ENCODE assay signal across 8 mouse cellular contexts in the genomic region with DNA sequence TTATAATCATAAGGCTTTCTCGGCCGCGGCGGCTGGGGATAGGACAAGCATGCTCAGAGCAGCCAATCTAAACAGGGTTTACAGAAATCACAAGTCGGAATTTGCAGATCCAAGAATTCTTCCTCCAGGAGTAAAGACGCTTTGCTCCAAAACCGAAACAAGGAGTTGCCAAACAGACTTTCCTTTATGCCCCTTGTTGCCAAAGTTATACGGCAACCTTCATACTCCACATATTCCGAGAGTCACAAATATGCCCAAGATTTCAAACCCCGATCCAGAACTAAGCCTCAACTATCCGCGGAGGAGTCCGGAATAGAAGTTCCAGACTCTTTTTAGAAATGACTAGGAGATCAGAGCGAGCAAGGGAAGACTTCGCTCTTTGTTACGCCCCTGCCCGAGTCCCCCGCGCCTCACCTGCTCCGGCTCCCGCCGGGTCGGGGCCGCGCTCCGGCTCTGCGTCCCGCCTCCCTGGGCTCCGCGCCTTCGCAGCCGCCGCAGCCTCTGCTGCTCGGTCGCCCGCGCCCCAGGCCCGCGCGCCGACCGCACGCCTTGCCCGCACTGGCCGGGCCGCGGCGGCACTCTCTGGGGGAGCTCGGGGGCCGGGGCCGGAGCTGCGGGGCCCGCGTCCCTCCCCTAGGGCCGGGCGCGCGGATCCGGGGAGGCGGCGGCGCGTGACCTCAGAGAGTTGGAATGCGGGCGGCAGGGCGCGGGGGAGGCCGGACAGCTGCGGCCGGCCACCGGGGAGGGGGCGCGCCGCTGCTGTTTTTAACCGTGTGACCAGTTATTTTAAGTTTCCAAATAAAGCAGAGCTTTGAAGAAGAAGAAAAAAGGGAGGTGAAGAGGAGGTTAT. TPM values are rescaled to one million over a fixed set of nuclear protein-coding genes. Genes with fewer than 3 reads are reported as not detected.
DNase-seq lines count a peak whose midpoint lies in the region; ATAC-seq lines count a peak whose summit lies in the region.

Gene Ptpn21 (minus strand): TSS at position 455 of the 850 bp plus-strand sequence.

- ATAC-seq in intestine, embryonic 14.5 days (replicated peaks; ENCODE audit: low FRiP score, low TSS enrichment, low read depth): peak; percentile 73
- ATAC-seq in liver, embryonic 15.5 days (ENCODE audit: insufficient read depth): peak; percentile 41; the same call in 1 of the 2 replicates
- peak; percentile 13 for ATAC-seq in neural tube, embryonic 15.5 days (ENCODE audit: low FRiP score)
- no peak for ATAC-seq in activated CD4-positive, CD25-positive, alpha-beta regulatory T cell, adult 4 months

- peak within 1 kb of the TSS; percentile 89 for H3K9ac ChIP-seq in intestine, embryonic 14.5 days (ENCODE audit: low read length)
- H3K9ac ChIP-seq in liver, embryonic 15.5 days: peak within 1 kb of the TSS; percentile 54; the same call in 1 of the 2 replicates
- peak within 1 kb of the TSS; percentile 70 for H3K9ac ChIP-seq in neural tube, embryonic 15.5 days (replicated peaks)

- peak within 1 kb of the TSS; percentile 90 for H3K27ac ChIP-seq in intestine, embryonic 14.5 days (ENCODE audit: low read depth)
- H3K27ac ChIP-seq in liver, embryonic 15.5 days (replicated peaks): peak within 1 kb of the TSS; percentile 57; the same call in 1 of the 2 replicates
- peak within 1 kb of the TSS; percentile 73 for H3K27ac ChIP-seq in neural tube, embryonic 15.5 days (replicated peaks)

- peak within 1 kb of the TSS; percentile 64 for H3K4me3 ChIP-seq in intestine, embryonic 14.5 days (ENCODE audit: low read depth, low read length)
- peak within 1 kb of the TSS; percentile 60 for H3K4me3 ChIP-seq in liver, embryonic 15.5 days (replicated peaks)
- peak within 1 kb of the TSS; percentile 68 for H3K4me3 ChIP-seq in neural tube, embryonic 15.5 days (replicated peaks)

- H3K36me3 ChIP-seq in intestine, embryonic 14.5 days (ENCODE audit: control insufficient read depth, insufficient read depth, low read length): no peaks in the 10 kb centered on the region
- H3K36me3 ChIP-seq in liver, embryonic 15.5 days (replicated peaks): 0 out of 2 replicates have a peak, but pooled peaks cover 2% of the 10 kb centered on the region
- H3K36me3 ChIP-seq in neural tube, embryonic 15.5 days: no peaks in the 10 kb centered on the region

- under 1% methylated on average over 75 of the region's 75 CpGs for WGBS in intestine, embryonic 14.5 days
- 1% methylated on average over 74 of the region's 75 CpGs for WGBS in liver, embryonic 15.5 days (ENCODE audit: insufficient replicate concordance)
- under 1% methylated on average over 66 of the region's 75 CpGs for WGBS in neural tube, embryonic 15.5 days

- peaks cover 21% of the 10 kb centered on the region for H3K4me1 ChIP-seq in intestine, embryonic 14.5 days (replicated peaks; ENCODE audit: control insufficient read depth, insufficient read depth, low read length)
- H3K4me1 ChIP-seq in liver, embryonic 15.5 days (replicated peaks): peaks cover 29% of the 10 kb centered on the region
- H3K4me1 ChIP-seq in neural tube, embryonic 15.5 days: peaks cover 34% of the 10 kb centered on the region

- DNase-seq in right cerebral cortex, postnatal 14 days: peak; percentile 45
- no peak for DNase-seq in right cerebral cortex, postnatal 36 days (ENCODE audit: low spot score in 2 of 2)
- DNase-seq in cerebellum, postnatal 25 days: peak; percentile 67 to 79
- peak; percentile 64 to 78 for DNase-seq in gastrocnemius, postnatal 4 days (ENCODE audit: low spot score in 2 of 2)
- peak; percentile 78 for DNase-seq in intestine, embryonic 14.5 days (ENCODE audit: low spot score)

- no peaks in the 10 kb centered on the region for H3K9me3 ChIP-seq in intestine, embryonic 14.5 days (ENCODE audit: control insufficient read depth, low read length)
- no peaks in the 10 kb centered on the region for H3K9me3 ChIP-seq in liver, embryonic 15.5 days (replicated peaks)
- H3K9me3 ChIP-seq in neural tube, embryonic 15.5 days (replicated peaks): no peaks in the 10 kb centered on the region

- peak within 1 kb of the TSS; percentile 68 for H3K4me2 ChIP-seq in intestine, embryonic 14.5 days (ENCODE audit: low read length)
- H3K4me2 ChIP-seq in liver, embryonic 15.5 days: peak within 1 kb of the TSS; percentile 67
- H3K4me2 ChIP-seq in neural tube, embryonic 15.5 days: peak within 1 kb of the TSS; percentile 99

- no peaks in the 10 kb centered on the region for H3K27me3 ChIP-seq in intestine, embryonic 14.5 days (replicated peaks; ENCODE audit: control insufficient read depth, insufficient read depth, low read length)
- peaks cover 70% of the 10 kb centered on the region for H3K27me3 ChIP-seq in liver, embryonic 15.5 days
- H3K27me3 ChIP-seq in neural tube, embryonic 15.5 days (replicated peaks): peaks cover 15% of the 10 kb centered on the region

RNA-seq across cellular contexts. Expression of gene Ptpn21, which starts in this region (rescaled TPM):
- 10 to 100 TPM; 53.4 to 56.0 TPM for total RNA-seq in gastrocnemius, postnatal 4 days (2021)
- 10.7 and 11.3 TPM in 2 replicates for polyA plus RNA-seq in intestine, embryonic 14.5 days (2014; fragmentation: Nextera tagmentation; extraction: Ambion mirVana)
- 2.6 and 2.7 TPM in 2 replicates for polyA plus RNA-seq in liver, embryonic 15.5 days (2015; fragmentation: Nextera tagmentation; extraction: Ambion mirVana)
- polyA plus RNA-seq in neural tube, embryonic 15.5 days (2015; fragmentation: Nextera tagmentation; extraction: Ambion mirVana): 3.4 and 4.6 TPM in 2 replicates
- polyA plus RNA-seq in activated CD4-positive, CD25-positive, alpha-beta regulatory T cell, adult 4 months (2017; shearing (Covaris generic)): 1 to 10 TPM; 2.2 to 3.7 TPM

Comparison
In these comparisons a context has a peak if more than half of its experiments do, and no peak if none do; other contexts are left out.
1. DNase-seq: peak in right cerebral cortex, postnatal 14 days (single experiment), cerebellum, postnatal 25 days (2 of 2), gastrocnemius, postnatal 4 days (2 of 2) and intestine, embryonic 14.5 days (single experiment); none in right cerebral cortex, postnatal 36 days (0 of 2).
2. Peak in every context shown above with its lines, with median percentiles within 50 percentile points of each other: H3K27ac ChIP-seq, H3K4me2 ChIP-seq, H3K4me3 ChIP-seq and H3K9ac ChIP-seq.